Mouse (Mus musculus) heart, postnatal 0 days (tissue): Measurements from ENCODE around the gene Mum1.

Experiments used
- CTCF ChIP-seq: IDR thresholded peaks from 2 replicates; pipeline ENCODE4 v1.5.1; 2016; ENCODE audit warnings: antibody characterized with exemption, control low read depth, low read depth
- EP300 ChIP-seq: IDR thresholded peaks from 2 replicates; pipeline ENCODE4 v1.6.1; 2016; ENCODE audit warnings: antibody characterized with exemption, low read depth

DNA sequence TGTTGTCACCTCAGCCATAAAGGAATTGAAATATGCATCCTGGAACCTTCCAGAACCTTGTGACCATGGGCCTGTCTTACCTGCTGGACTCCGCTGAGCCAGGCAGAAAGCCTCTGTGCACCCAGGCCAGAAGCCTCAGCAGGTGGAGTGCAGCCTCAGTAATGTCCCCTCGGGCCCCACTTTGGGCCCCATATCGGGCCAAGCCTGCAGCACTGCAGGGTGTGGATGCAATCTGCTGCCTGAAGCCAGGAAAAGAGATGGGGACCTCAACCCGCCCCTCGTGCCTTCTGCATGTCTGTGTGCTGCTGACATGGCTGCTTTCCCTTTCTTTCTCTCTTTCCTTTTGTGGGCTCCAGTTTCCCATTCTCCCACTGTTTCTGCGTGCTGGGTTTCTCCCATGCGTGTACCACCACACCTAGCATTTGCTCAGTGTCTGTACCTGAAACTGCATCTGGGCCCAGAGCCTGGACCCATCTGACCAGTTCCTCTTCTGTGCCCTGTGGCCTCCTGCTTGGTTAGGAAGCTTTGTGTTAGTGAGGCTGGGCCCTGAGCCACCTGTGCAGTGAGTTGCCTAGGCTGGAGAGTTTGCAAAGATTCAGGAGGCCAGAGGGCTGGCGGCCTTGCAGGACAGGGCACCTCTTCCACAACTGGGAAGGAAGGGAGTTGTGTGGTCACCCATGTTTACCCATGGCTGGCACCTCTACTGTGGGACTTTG is 45.8 kb downstream of the Mum1 start:
- no peak for TF ChIP-seq CTCF
- TF ChIP-seq EP300, result no peak
